In genomic region chr1:62717552-62718236, GRCm38 (mm10) we compare ENCODE assay signal across 8 mouse cellular contexts. TPM values are rescaled to one million over a fixed set of nuclear protein-coding genes. Genes with fewer than 3 reads are reported as not detected.
DNase-seq lines count a peak whose midpoint lies in the region; ATAC-seq and TF ChIP-seq lines count a peak whose summit lies in the region.

No protein-coding gene starts in this region.

- WGBS in liver, embryonic 14.5 days (ENCODE audit: insufficient replicate concordance) = 61% methylated on average over 13 of the region's 13 CpGs
- 44% methylated on average over 13 of the region's 13 CpGs for WGBS in embryonic facial prominence, embryonic 11.5 days
- 19% methylated on average over 13 of the region's 13 CpGs for WGBS in neural tube, embryonic 15.5 days

- no peaks in the 10 kb centered on the region for H3K4me1 ChIP-seq in liver, embryonic 14.5 days (replicated peaks; ENCODE audit: control insufficient read depth in 2 of 2, insufficient read depth in 2 of 2, low read length in 1 of 2)
- peaks cover 7% of the 10 kb centered on the region for H3K4me1 ChIP-seq in embryonic facial prominence, embryonic 11.5 days (ENCODE audit: control insufficient read depth, insufficient read depth, low read length)
- H3K4me1 ChIP-seq in neural tube, embryonic 15.5 days = peaks cover 41% of the 10 kb centered on the region

- H3K27me3 ChIP-seq in liver, embryonic 14.5 days (ENCODE audit: control insufficient read depth, insufficient read depth, low read length) = no peaks in the 10 kb centered on the region
- H3K27me3 ChIP-seq in embryonic facial prominence, embryonic 11.5 days (ENCODE audit: control insufficient read depth, insufficient read depth, low read length) = no peaks in the 10 kb centered on the region
- 0 out of 2 replicates have a peak, but pooled peaks cover 3% of the 10 kb centered on the region for H3K27me3 ChIP-seq in neural tube, embryonic 15.5 days (replicated peaks)

- no peaks in the 10 kb centered on the region for H3K9me3 ChIP-seq in liver, embryonic 14.5 days (ENCODE audit: control insufficient read depth, low read length)
- H3K9me3 ChIP-seq in embryonic facial prominence, embryonic 11.5 days (replicated peaks; ENCODE audit: control insufficient read depth, low read length) = no peaks in the 10 kb centered on the region
- H3K9me3 ChIP-seq in neural tube, embryonic 15.5 days (replicated peaks) = no peaks in the 10 kb centered on the region

- DNase-seq in liver, embryonic 14.5 days (ENCODE audit: low read depth in 3 of 3, low spot score in 3 of 3) = no peak
- DNase-seq in liver = no peak
- DNase-seq in embryonic facial prominence, embryonic 11.5 days (ENCODE audit: low spot score) = peak; percentile 65
- DNase-seq in layer of hippocampus, adult 9-11 months = peak; percentile 78
- DNase-seq in testis, postnatal 10 days (ENCODE audit: low spot score) = no peak
- DNase-seq in spleen, postnatal 14 days (ENCODE audit: low spot score in 2 of 2) = no peak
- DNase-seq in MN1 (ENCODE audit: low spot score) = no peak

- ATAC-seq in liver, embryonic 14.5 days (ENCODE audit: insufficient read depth) = no peak
- ATAC-seq in embryonic facial prominence, embryonic 11.5 days (replicated peaks; ENCODE audit: insufficient number of reproducible peaks, low FRiP score, low TSS enrichment, low read depth) = no peak
- ATAC-seq in neural tube, embryonic 15.5 days (ENCODE audit: low FRiP score) = peak; percentile 83

- H3K27ac ChIP-seq in liver, embryonic 14.5 days = no peak overlapping the region
- no peak overlapping the region for H3K27ac ChIP-seq in embryonic facial prominence, embryonic 11.5 days (replicated peaks; ENCODE audit: low read depth, low read length)
- peak overlapping the region; percentile 66 for H3K27ac ChIP-seq in neural tube, embryonic 15.5 days (replicated peaks)

- H3K4me2 ChIP-seq in liver, embryonic 14.5 days (ENCODE audit: low read depth) = no peak overlapping the region
- H3K4me2 ChIP-seq in embryonic facial prominence, embryonic 11.5 days (ENCODE audit: low read depth, low read length) = no peak overlapping the region
- H3K4me2 ChIP-seq in neural tube, embryonic 15.5 days = peak overlapping the region; percentile 47

- H3K9ac ChIP-seq in liver, embryonic 14.5 days (replicated peaks) = no peak overlapping the region
- no peak overlapping the region for H3K9ac ChIP-seq in embryonic facial prominence, embryonic 11.5 days (replicated peaks; ENCODE audit: low read length)
- H3K9ac ChIP-seq in neural tube, embryonic 15.5 days (replicated peaks) = no peak overlapping the region

- H3K4me3 ChIP-seq in liver, embryonic 14.5 days (ENCODE audit: insufficient read depth in 1 of 2, low read depth in 2 of 2, low read length in 2 of 2) = no peak overlapping the region
- H3K4me3 ChIP-seq in embryonic facial prominence, embryonic 11.5 days (ENCODE audit: low read depth, low read length) = no peak overlapping the region
- H3K4me3 ChIP-seq in neural tube, embryonic 15.5 days (replicated peaks) = peak overlapping the region; percentile 4

- no peak for TF ChIP-seq EP300 in liver, embryonic 14.5 days (IDR thresholded peaks at IDR 0.05; ENCODE audit: low read depth)

- TF ChIP-seq CTCF in liver, embryonic 14.5 days (IDR thresholded peaks at IDR 0.05; ENCODE audit: low read depth) = 0 out of 2 replicates have a peak, but pooled peaks have one; percentile 12

- no peaks in the 10 kb centered on the region for H3K36me3 ChIP-seq in liver, embryonic 14.5 days (replicated peaks; ENCODE audit: control insufficient read depth, insufficient read depth, low read depth)
- no peaks in the 10 kb centered on the region; the same call in 1 of the 2 replicates for H3K36me3 ChIP-seq in embryonic facial prominence, embryonic 11.5 days (replicated peaks; ENCODE audit: control insufficient read depth, insufficient read depth, low read depth, low read length)
- 0 out of 2 replicates have a peak, but pooled peaks cover 4% of the 10 kb centered on the region for H3K36me3 ChIP-seq in neural tube, embryonic 15.5 days

RNA-seq across cellular contexts. Expression of gene Nrp2, which starts 14.6 kb away (rescaled TPM):
- polyA plus RNA-seq in liver, embryonic 14.5 days (2012; rRNA removed) = 0.76 and 0.77 TPM in 2 replicates
- 0.32 and 0.91 TPM in 2 replicates for polyA plus RNA-seq in liver, embryonic 14.5 days (2014; fragmentation: Nextera tagmentation; extraction: Ambion mirVana)
- 20.2 and 23.7 TPM in 2 replicates for polyA plus RNA-seq in embryonic facial prominence, embryonic 11.5 days (2014; fragmentation: Nextera tagmentation; extraction: Ambion mirVana)
- polyA plus RNA-seq in neural tube, embryonic 15.5 days (2015; fragmentation: Nextera tagmentation; extraction: Ambion mirVana) = 33.4 and 35.6 TPM in 2 replicates

Comparison
In these comparisons a context has a peak if more than half of its experiments do, and no peak if none do; other contexts are left out.
1. DNase-seq: peak in embryonic facial prominence, embryonic 11.5 days (single experiment) and layer of hippocampus, adult 9-11 months (single experiment); none in liver, embryonic 14.5 days (0 of 3), liver (single experiment), testis, postnatal 10 days (single experiment), spleen, postnatal 14 days (0 of 2) and MN1 (single experiment).
2. RNA of gene Nrp2, which starts 14.6 kb away (polyA plus RNA-seq): 33.4 to 35.6 TPM in neural tube, embryonic 15.5 days and 20.2 to 23.7 TPM in embryonic facial prominence, embryonic 11.5 days; 0.32 to 0.91 TPM in liver, embryonic 14.5 days; every median in the first group is over 10 times any median in the second.